Mouse (Mus musculus) liver (tissue): ENCODE data around the gene Ube2o.
A peak's percentile ranks its signal among the peaks of the same experiment; 100 is the strongest.

Experiments used
- DNase-seq: peaks from one replicate; pipeline ENCODE4 v3.0.0-alpha.2; 2020; ENCODE audit warnings: mixed read lengths

Ube2o gene

GRCm38 (mm10) chr11:116581376-116581814, at the start of gene Ube2o:
Ube2o (minus strand) TSS chr11:116581447.
- peak; percentile 95 for DNase-seq

- no peak for DNase-seq
These were observed 49.1 kb upstream of the Ube2o start for GRCm38 (mm10) chr11:116630171-116630965.

- no peak for DNase-seq
These were observed 48.2 kb upstream of the Ube2o start for GRCm38 (mm10) chr11:116629472-116629871.

GRCm38 (mm10) chr11:116628712-116629111, 47.5 kb upstream of the Ube2o start:
- peak; percentile 84 for DNase-seq

- peak; percentile 70 for DNase-seq
These were observed 46.1 kb upstream of the Ube2o start for GRCm38 (mm10) chr11:116627072-116628020.

- DNase-seq: no peak
These were observed 45.2 kb upstream of the Ube2o start, which contains the start of gene Rhbdf2 for GRCm38 (mm10) chr11:116626299-116627071. Rhbdf2 (minus strand) TSS chr11:116627019.

- peak; percentile 89 for DNase-seq
These were observed 44.1 kb upstream of the Ube2o start for GRCm38 (mm10) chr11:116625081-116626000.

GRCm38 (mm10) chr11:116624131-116624832, 43.0 kb upstream of the Ube2o start:
- peak; percentile 94 for DNase-seq

GRCm38 (mm10) chr11:116623281-116624124, 42.3 kb upstream of the Ube2o start:
- peak; percentile 52 for DNase-seq

GRCm38 (mm10) chr11:116621258-116621704, 40.0 kb upstream of the Ube2o start:
- no peak for DNase-seq

GRCm38 (mm10) chr11:116620559-116621253, 39.5 kb upstream of the Ube2o start:
- DNase-seq: peak; percentile 63

GRCm38 (mm10) chr11:116620073-116620472, 38.8 kb upstream of the Ube2o start:
- peak; percentile 84 for DNase-seq

- no peak for DNase-seq
These were observed 38.3 kb upstream of the Ube2o start for GRCm38 (mm10) chr11:116619561-116619960.

GRCm38 (mm10) chr11:116619156-116619555, 37.9 kb upstream of the Ube2o start:
- no peak for DNase-seq

- peak; percentile 59 for DNase-seq
These were observed 37.4 kb upstream of the Ube2o start for GRCm38 (mm10) chr11:116618666-116619065.

- DNase-seq: no peak
These were observed 36.4 kb upstream of the Ube2o start for GRCm38 (mm10) chr11:116617641-116618040.

- no peak for DNase-seq
These were observed 35.3 kb upstream of the Ube2o start for GRCm38 (mm10) chr11:116616438-116617118.

GRCm38 (mm10) chr11:116615735-116616437, 34.6 kb upstream of the Ube2o start:
- peak; percentile 89 for DNase-seq
